Mouse (Mus musculus): ENCODE data around the gene C2cd4a. TPM values are rescaled to one million over a fixed set of nuclear protein-coding genes. Genes with fewer than 3 reads are reported as not detected.

C2cd4a gene
- polyA plus RNA-seq (2015; fragmentation: Nextera tagmentation; extraction: Ambion mirVana): 0.49 TPM in 1 of 2 replicates, not detected in the other

GRCm38 (mm10) chr9:67832046-67832605 lies at the start of gene C2cd4a:
TSS of gene C2cd4a (minus strand) at chr9:67832330.
- peak within 1 kb of the TSS; percentile 60 for H3K4me3 ChIP-seq
- H3K9me3 ChIP-seq: no peaks in the 10 kb centered on the region
- peaks cover 50% of the 10 kb centered on the region for H3K27me3 ChIP-seq
- H3K4me1 ChIP-seq: peaks cover 17% of the 10 kb centered on the region
- no peak for ATAC-seq (ENCODE audit: insufficient number of reproducible peaks, insufficient read depth, low FRiP score, low TSS enrichment, low read depth)
- no peak within 1 kb of the TSS for H3K27ac ChIP-seq
- WGBS: 2% methylated on average over 20 of the region's 20 CpGs
- peak within 1 kb of the TSS; percentile 67 for H3K9ac ChIP-seq
- peak within 1 kb of the TSS; percentile 94 for H3K4me2 ChIP-seq
- no peaks in the 10 kb centered on the region for H3K36me3 ChIP-seq

GRCm38 (mm10) chr9:67878197-67878769 lies 46.2 kb upstream of the C2cd4a start:
- no peak overlapping the region for H3K27ac ChIP-seq
- ATAC-seq (ENCODE audit: insufficient number of reproducible peaks, insufficient read depth, low FRiP score, low TSS enrichment, low read depth): no peak
- H3K36me3 ChIP-seq: peaks cover 9% of the 10 kb centered on the region; the same call in 1 of the 2 replicates
- WGBS: 92% methylated on average over 11 of the region's 11 CpGs
- H3K9me3 ChIP-seq: no peaks in the 10 kb centered on the region
- H3K4me1 ChIP-seq: peaks cover 4% of the 10 kb centered on the region; the same call in 1 of the 2 replicates
- H3K4me3 ChIP-seq: no peak overlapping the region
- H3K4me2 ChIP-seq: no peak overlapping the region
- no peaks in the 10 kb centered on the region for H3K27me3 ChIP-seq
- no peak overlapping the region for H3K9ac ChIP-seq

DNA sequence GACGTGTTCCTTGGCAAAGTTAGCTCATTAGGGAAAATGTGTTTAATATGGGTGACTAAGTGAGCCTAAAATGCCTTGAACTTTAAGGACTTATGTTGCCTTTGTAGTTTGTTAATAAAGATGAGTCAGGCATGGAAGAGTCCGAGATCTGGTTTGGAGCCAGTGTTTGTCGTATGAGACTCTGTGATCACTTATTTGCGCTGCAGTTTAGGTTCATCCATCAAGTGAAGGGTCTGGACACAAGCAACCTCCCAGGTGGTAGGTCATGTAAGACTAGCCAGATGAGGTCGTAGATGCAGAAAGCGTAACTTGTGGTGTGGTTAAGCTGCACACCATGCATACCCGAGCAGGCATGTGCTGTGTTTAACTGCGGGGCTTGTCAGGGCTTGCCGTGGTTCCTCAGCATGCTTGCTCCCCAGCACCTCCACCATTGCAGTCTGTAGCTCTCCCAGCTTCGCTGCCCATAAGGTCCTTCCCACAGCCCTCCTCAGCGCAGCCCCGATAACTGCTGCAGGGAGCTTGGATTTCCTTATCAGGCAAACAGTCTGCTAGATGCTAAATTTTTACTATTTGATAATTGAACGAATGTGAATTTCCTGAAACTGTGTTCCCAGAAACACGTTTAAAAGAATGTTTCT lies 45.1 kb upstream of the C2cd4a start:
- Histone ChIP-seq H3K27ac (no peak overlapping the region), H3K4me3 (no peak overlapping the region), H3K36me3 (peaks cover 11% of the 10 kb centered on the region; the same call in 1 of the 2 replicates), H3K9ac (no peak overlapping the region), H3K27me3 (no peaks in the 10 kb centered on the region), H3K4me1 (peaks cover 4% of the 10 kb centered on the region; the same call in 1 of the 2 replicates), H3K9me3 (no peaks in the 10 kb centered on the region), H3K4me2 (no peak overlapping the region)
- 71% methylated on average over 14 of the region's 14 CpGs for WGBS
- ATAC-seq (ENCODE audit: insufficient number of reproducible peaks, insufficient read depth, low FRiP score, low TSS enrichment, low read depth): no peak

DNA sequence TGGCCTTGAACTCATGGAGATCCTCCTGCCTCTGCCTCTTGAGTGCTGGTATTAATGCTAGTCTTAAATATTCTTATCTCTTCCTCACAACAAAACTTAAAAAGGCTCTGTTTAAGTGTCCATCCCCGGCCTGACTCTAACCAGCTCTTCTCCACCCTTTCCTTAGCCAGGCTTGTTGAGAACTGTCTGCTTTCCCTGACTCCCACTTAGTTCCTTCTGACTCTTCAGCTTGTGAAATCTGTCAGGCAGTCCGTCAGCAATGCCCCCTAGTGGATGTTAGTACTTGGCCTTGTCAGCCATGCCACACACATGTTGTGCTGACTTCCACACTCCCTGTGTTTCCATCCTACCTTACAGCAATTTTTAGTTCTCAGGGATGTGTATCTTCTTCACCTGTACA lies 43.2 kb upstream of the C2cd4a start:
- Histone ChIP-seq H3K27ac (no peak overlapping the region), H3K9ac (no peak overlapping the region), H3K4me2 (no peak overlapping the region), H3K27me3 (no peaks in the 10 kb centered on the region), H3K4me3 (no peak overlapping the region), H3K4me1 (peaks cover 4% of the 10 kb centered on the region; the same call in 1 of the 2 replicates), H3K36me3 (0 out of 2 replicates have a peak, but pooled peaks cover 7% of the 10 kb centered on the region), H3K9me3 (no peaks in the 10 kb centered on the region)
- WGBS: 59% methylated on average over 2 of the region's 2 CpGs
- no peak for ATAC-seq (ENCODE audit: insufficient number of reproducible peaks, insufficient read depth, low FRiP score, low TSS enrichment, low read depth)

DNA sequence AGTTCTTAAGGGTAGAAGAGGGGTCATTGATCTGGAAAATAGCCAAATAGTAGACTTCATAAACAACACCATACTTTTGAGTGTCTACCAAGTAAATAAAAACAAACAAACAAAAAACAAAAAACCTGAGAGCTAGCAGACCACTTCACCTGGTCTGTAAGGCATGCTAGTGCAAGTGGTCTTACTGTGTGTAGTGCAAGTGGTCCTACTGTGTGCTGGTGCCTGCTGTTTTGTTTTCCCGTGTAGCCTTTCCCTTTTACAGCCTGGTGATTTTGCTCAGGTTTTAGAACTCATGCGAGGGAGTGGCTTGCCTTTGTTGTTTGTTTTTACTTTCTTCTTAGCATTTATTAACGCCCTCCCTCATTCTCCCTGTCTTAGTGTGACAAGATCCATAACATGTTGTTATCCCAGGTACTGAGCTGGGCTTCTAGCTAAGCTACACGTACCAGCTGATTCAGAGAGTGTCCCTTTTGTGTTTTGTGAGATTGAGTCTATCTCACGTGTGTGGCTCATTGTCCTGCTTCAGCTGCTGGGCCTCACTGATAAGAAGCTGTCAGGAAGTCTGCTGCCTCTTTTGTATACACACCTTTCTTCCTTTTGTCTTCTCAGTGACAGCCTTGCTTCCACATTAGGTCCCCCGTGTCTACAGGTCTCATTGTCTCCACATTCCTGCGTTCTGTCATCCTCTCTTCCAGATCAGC lies 42.5 kb upstream of the C2cd4a start:
- Histone ChIP-seq H3K4me1 (peaks cover 4% of the 10 kb centered on the region; the same call in 1 of the 2 replicates), H3K27ac (no peak overlapping the region), H3K4me3 (no peak overlapping the region), H3K36me3 (0 out of 2 replicates have a peak, but pooled peaks cover 7% of the 10 kb centered on the region), H3K27me3 (no peaks in the 10 kb centered on the region), H3K9ac (no peak overlapping the region), H3K4me2 (no peak overlapping the region), H3K9me3 (no peaks in the 10 kb centered on the region)
- WGBS: 88% methylated on average over 7 of the region's 7 CpGs
- no peak for ATAC-seq (ENCODE audit: insufficient number of reproducible peaks, insufficient read depth, low FRiP score, low TSS enrichment, low read depth)

DNA sequence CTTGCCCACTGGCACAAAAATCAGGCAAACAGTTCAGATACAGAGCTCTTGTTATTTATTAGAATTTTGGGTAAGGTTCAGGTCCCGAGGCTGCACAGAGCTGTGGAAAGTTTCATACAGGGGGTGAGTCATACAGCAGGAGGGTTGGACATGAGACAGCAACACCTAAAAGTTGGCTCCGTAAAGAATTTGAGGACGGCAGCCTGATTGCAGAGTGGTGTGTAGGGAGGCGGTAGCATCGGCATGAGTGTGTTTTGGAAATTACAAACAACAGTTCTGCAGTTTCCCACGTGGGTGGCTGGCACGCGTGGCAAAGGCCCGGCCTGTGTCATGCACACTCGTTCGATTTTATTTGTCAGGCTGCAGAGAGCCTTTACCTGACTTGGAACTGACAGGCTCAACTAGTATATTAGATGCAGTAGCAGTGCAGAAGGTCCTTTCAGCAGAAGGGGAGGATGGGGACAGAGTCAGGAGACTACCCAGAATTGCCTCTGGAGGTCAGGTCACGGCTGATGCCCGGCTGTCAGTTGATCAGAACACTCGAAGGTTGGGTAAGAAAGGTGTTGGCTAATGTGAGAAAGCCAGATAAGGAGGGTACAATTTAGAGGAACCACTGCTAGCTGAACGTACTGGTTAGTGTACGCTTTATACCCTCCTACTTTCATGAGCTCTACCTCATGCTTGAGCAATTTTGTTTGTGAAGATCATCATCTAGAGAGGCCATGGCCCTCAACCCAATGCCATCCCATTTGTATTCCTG lies 37.7 kb upstream of the C2cd4a start:
- Histone ChIP-seq H3K4me1 (no peaks in the 10 kb centered on the region), H3K4me2 (no peak overlapping the region), H3K9ac (no peak overlapping the region), H3K27ac (no peak overlapping the region), H3K4me3 (no peak overlapping the region), H3K9me3 (no peaks in the 10 kb centered on the region), H3K36me3 (0 out of 2 replicates have a peak, but pooled peaks cover 2% of the 10 kb centered on the region), H3K27me3 (no peaks in the 10 kb centered on the region)
- 88% methylated on average over 16 of the region's 16 CpGs for WGBS
- no peak for ATAC-seq (ENCODE audit: insufficient number of reproducible peaks, insufficient read depth, low FRiP score, low TSS enrichment, low read depth)

GRCm38 (mm10) chr9:67867411-67867810 lies 35.3 kb upstream of the C2cd4a start:
- Histone ChIP-seq H3K4me3 (no peak overlapping the region), H3K27me3 (no peaks in the 10 kb centered on the region), H3K4me2 (no peak overlapping the region), H3K9ac (no peak overlapping the region), H3K4me1 (0 out of 2 replicates have a peak, but pooled peaks cover 2% of the 10 kb centered on the region), H3K9me3 (no peaks in the 10 kb centered on the region), H3K36me3 (no peaks in the 10 kb centered on the region), H3K27ac (no peak overlapping the region)
- 82% methylated on average over 6 of the region's 6 CpGs for WGBS
- no peak for ATAC-seq (ENCODE audit: insufficient number of reproducible peaks, insufficient read depth, low FRiP score, low TSS enrichment, low read depth)

GRCm38 (mm10) chr9:67865411-67865810 lies 33.3 kb upstream of the C2cd4a start:
- ATAC-seq (ENCODE audit: insufficient number of reproducible peaks, insufficient read depth, low FRiP score, low TSS enrichment, low read depth): no peak
- Histone ChIP-seq H3K4me2 (no peak overlapping the region), H3K9ac (no peak overlapping the region), H3K9me3 (no peaks in the 10 kb centered on the region), H3K27ac (no peak overlapping the region), H3K4me3 (no peak overlapping the region), H3K27me3 (no peaks in the 10 kb centered on the region), H3K36me3 (no peaks in the 10 kb centered on the region), H3K4me1 (0 out of 2 replicates have a peak, but pooled peaks cover 2% of the 10 kb centered on the region)
- WGBS: 27% methylated on average over 7 of the region's 7 CpGs

GRCm38 (mm10) chr9:67864011-67864410 lies 31.9 kb upstream of the C2cd4a start:
- ATAC-seq (ENCODE audit: insufficient number of reproducible peaks, insufficient read depth, low FRiP score, low TSS enrichment, low read depth): no peak
- H3K4me3 ChIP-seq: no peak overlapping the region
- H3K9ac ChIP-seq: no peak overlapping the region
- 0 out of 2 replicates have a peak, but pooled peaks cover 2% of the 10 kb centered on the region for H3K4me1 ChIP-seq
- H3K9me3 ChIP-seq: no peaks in the 10 kb centered on the region
- H3K27me3 ChIP-seq: no peaks in the 10 kb centered on the region
- H3K4me2 ChIP-seq: no peak overlapping the region
- no peaks in the 10 kb centered on the region for H3K36me3 ChIP-seq
- H3K27ac ChIP-seq: no peak overlapping the region
- WGBS: 44% methylated on average over 4 of the region's 4 CpGs

DNA sequence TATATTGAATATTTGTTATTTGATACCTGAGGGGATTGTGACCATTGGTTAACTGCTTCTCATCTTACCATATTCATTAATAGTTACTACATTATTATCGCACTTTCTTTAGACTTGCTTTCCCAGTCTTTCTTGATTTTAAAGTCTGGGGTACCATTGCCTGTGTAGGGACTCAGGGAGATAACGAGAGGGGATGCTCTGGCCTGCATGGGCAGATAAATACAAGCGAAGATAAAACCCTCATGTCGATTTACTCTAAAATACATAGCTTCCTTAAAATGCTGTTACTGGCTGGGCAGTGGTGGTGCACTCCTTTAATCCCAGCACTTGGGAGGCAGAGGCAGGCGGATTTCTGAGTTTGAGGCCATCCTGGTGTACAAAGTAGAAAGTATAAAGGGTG lies 31.2 kb upstream of the C2cd4a start:
- ATAC-seq (ENCODE audit: insufficient number of reproducible peaks, insufficient read depth, low FRiP score, low TSS enrichment, low read depth): no peak
- Histone ChIP-seq H3K27me3 (no peaks in the 10 kb centered on the region), H3K36me3 (peaks cover 1% of the 10 kb centered on the region; the same call in 1 of the 2 replicates), H3K27ac (no peak overlapping the region), H3K9me3 (no peaks in the 10 kb centered on the region), H3K9ac (no peak overlapping the region), H3K4me1 (0 out of 2 replicates have a peak, but pooled peaks cover 2% of the 10 kb centered on the region), H3K4me2 (no peak overlapping the region), H3K4me3 (no peak overlapping the region)
- WGBS: 89% methylated on average over 5 of the region's 5 CpGs

DNA sequence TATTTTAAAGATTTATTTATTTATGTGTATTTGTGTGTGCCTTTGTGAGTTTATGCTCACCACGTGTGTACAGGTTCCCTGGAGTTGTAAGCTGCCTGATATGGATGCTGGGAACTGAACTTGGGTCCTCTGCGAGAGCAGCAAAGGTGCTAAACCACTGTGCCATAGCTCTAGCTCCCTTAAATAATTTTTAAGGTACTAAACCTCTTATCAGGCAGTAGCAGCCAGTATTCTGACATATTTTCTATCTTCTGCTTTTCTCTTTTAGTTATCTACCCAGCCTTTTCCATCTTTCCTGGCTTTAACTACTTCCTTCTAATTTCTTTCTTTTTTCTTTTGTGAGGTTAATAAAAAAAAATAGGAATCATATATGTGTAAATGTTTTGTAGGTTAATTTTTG lies 28.1 kb upstream of the C2cd4a start:
- 81% methylated on average over 2 of the region's 2 CpGs for WGBS
- Histone ChIP-seq H3K27me3 (no peaks in the 10 kb centered on the region), H3K9ac (no peak overlapping the region), H3K4me3 (no peak overlapping the region), H3K4me1 (0 out of 2 replicates have a peak, but pooled peaks cover 2% of the 10 kb centered on the region), H3K27ac (no peak overlapping the region), H3K9me3 (no peaks in the 10 kb centered on the region), H3K36me3 (peaks cover 14% of the 10 kb centered on the region), H3K4me2 (no peak overlapping the region)
- ATAC-seq (ENCODE audit: insufficient number of reproducible peaks, insufficient read depth, low FRiP score, low TSS enrichment, low read depth): no peak
